Mouse (Mus musculus): ENCODE measurements around the gene Cdh4. TPM values are rescaled to one million over a fixed set of nuclear protein-coding genes. Genes with fewer than 3 reads are reported as not detected.

Gene Cdh4
- polyA plus RNA-seq, 1 experiment from 2014 or later = 66.6 TPM

DNA sequence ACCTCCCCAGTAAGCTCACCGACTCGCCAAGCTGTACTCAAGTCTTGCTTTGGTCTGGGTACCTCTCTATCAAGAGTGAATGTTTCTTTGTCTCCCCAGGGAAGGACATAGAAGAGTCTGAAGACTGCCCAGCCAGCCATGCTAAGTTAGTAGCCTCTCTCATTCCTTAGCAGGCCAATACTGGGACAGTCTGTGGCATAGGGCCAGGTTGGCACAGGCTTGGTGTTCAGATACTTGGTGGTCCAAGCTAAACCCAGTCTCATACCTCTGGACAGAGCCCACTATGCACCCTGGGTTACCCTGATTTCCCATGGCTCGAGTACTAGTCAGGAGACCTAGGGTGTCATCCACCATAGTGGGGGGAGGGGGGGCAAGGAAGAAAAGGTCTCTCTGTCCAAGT lies 1.1 kb upstream of the Cdh4 start:
- H3K36me3 ChIP-seq = no peaks in the 10 kb centered on the region
- no peak overlapping the region for H3K27ac ChIP-seq (replicated peaks)
- 74% methylated on average over 3 of the region's 3 CpGs for WGBS
- H3K4me1 ChIP-seq = peaks cover 34% of the 10 kb centered on the region
- ATAC-seq (replicated peaks) = no peak
- H3K27me3 ChIP-seq = no peaks in the 10 kb centered on the region
- H3K4me3 ChIP-seq = no peak overlapping the region
- H3K4me2 ChIP-seq (replicated peaks) = no peak overlapping the region
- H3K9me3 ChIP-seq = no peaks in the 10 kb centered on the region
- no peak overlapping the region for H3K9ac ChIP-seq (replicated peaks)

DNA sequence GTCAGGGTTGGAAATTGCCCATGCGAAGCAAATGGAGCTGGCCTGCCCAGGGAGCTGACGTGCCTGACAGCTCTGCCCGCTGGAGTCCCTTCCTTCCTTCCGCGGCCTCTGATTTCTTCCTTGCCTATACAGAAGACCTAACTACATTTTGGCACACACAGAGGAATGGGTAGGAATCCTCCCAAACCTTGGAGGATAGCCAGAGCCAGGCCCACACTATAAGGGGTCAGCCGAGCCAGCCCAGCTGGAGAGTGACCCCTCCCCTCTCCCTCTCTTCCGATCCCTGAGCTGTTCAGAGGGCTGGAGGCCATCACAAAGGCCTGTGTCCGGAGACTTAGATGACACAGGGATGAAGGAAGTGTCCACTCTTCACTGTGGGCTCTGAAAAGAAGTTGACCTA lies 514 bp upstream of the Cdh4 start:
- Histone ChIP-seq H3K9ac (replicated peaks) (peak overlapping the region; percentile 73), H3K9me3 (no peaks in the 10 kb centered on the region), H3K36me3 (no peaks in the 10 kb centered on the region), H3K27ac (replicated peaks) (peak overlapping the region; percentile 87), H3K4me3 (peak overlapping the region; percentile 75), H3K27me3 (no peaks in the 10 kb centered on the region), H3K4me1 (peaks cover 39% of the 10 kb centered on the region), H3K4me2 (replicated peaks) (peak overlapping the region; percentile 93)
- WGBS = 2% methylated on average over 8 of the region's 8 CpGs
- ATAC-seq (replicated peaks) = peak; percentile 41

GRCm38 (mm10) chr2:179442541-179443225 lies 452 bp downstream of the Cdh4 start:
- Histone ChIP-seq H3K27ac (replicated peaks) (peak overlapping the region; percentile 87), H3K4me1 (peaks cover 47% of the 10 kb centered on the region)
- WGBS = 0% methylated on average over 87 of the region's 95 CpGs

DNA sequence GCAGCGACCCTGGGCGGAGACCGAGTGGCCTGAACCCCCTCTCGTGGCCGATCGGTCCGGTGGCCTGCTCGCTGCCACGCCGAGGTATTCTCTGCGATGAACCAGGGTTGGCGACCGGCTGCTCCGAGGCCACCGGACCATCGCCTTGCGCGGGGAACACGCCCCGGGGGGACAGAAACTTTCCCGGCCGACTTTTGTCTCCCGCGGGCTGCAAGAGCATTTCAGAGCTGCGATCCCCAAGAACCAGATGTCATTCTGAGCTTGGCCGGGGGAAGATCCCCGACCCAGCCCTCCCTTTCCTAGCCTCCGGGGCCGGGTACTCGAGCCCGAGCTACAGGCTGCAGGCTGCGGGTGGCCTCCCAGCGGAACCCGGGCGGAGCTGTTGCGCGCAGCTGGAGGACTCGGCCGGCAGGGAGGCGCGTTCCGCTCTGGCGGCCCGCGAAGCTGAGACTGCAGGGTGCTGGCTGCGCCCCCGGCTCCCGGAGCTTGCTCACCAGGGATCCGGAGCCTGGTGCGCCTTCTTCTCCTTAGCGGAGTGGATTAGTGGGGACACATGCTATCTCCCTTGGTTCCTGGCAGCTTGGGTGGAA lies 1.1 kb downstream of the Cdh4 start:
- WGBS = under 1% methylated on average over 51 of the region's 51 CpGs

More at GRCm38 (mm10) chr2:179442541-179443225, 452 bp downstream of the Cdh4 start:
- peak overlapping the region; percentile 73 for H3K9ac ChIP-seq (replicated peaks)
- no peaks in the 10 kb centered on the region for H3K36me3 ChIP-seq
- no peaks in the 10 kb centered on the region for H3K27me3 ChIP-seq
- no peaks in the 10 kb centered on the region for H3K9me3 ChIP-seq
- H3K4me2 ChIP-seq (replicated peaks) = peak overlapping the region; percentile 93
- peak; percentile 66 for ATAC-seq (replicated peaks)
- H3K4me3 ChIP-seq = peak overlapping the region; percentile 75

GRCm38 (mm10) chr2:179443959-179444358 lies 1.7 kb downstream of the Cdh4 start:
- no peak for ATAC-seq (replicated peaks)
- H3K9me3 ChIP-seq = no peaks in the 10 kb centered on the region
- WGBS = 9% methylated on average over 11 of the region's 11 CpGs
- peak overlapping the region; percentile 87; the same call in 1 of the 2 replicates for H3K27ac ChIP-seq (replicated peaks)
- peak overlapping the region; percentile 73 for H3K9ac ChIP-seq (replicated peaks)
- H3K4me2 ChIP-seq (replicated peaks) = peak overlapping the region; percentile 93
- no peaks in the 10 kb centered on the region for H3K27me3 ChIP-seq
- peak overlapping the region; percentile 75 for H3K4me3 ChIP-seq
- H3K4me1 ChIP-seq = peaks cover 48% of the 10 kb centered on the region
- 0 out of 2 replicates have a peak, but pooled peaks cover 2% of the 10 kb centered on the region for H3K36me3 ChIP-seq

More for the DNA sequence above, 1.1 kb downstream of the Cdh4 start:
- no peaks in the 10 kb centered on the region for H3K9me3 ChIP-seq
- peak overlapping the region; percentile 87 for H3K27ac ChIP-seq (replicated peaks)
- ATAC-seq (replicated peaks) = peak; percentile 30; the same call in 1 of the 2 replicates
- no peaks in the 10 kb centered on the region for H3K27me3 ChIP-seq
- H3K36me3 ChIP-seq = no peaks in the 10 kb centered on the region
- H3K4me3 ChIP-seq = peak overlapping the region; percentile 75
- peaks cover 48% of the 10 kb centered on the region for H3K4me1 ChIP-seq
- peak overlapping the region; percentile 73 for H3K9ac ChIP-seq (replicated peaks)
- peak overlapping the region; percentile 93 for H3K4me2 ChIP-seq (replicated peaks)

GRCm38 (mm10) chr2:179448256-179448655 lies 6.0 kb downstream of the Cdh4 start:
- H3K4me1 ChIP-seq = peaks cover 35% of the 10 kb centered on the region
- no peaks in the 10 kb centered on the region for H3K9me3 ChIP-seq
- 0 out of 2 replicates have a peak, but pooled peaks cover 3% of the 10 kb centered on the region for H3K36me3 ChIP-seq
- H3K4me3 ChIP-seq = no peak overlapping the region
- no peak for ATAC-seq (replicated peaks)
- no peak overlapping the region for H3K9ac ChIP-seq (replicated peaks)
- H3K27me3 ChIP-seq = no peaks in the 10 kb centered on the region
- no peak overlapping the region for H3K27ac ChIP-seq (replicated peaks)
- 92% methylated on average over 4 of the region's 4 CpGs for WGBS
- H3K4me2 ChIP-seq (replicated peaks) = no peak overlapping the region

GRCm38 (mm10) chr2:179449018-179449417 lies 6.8 kb downstream of the Cdh4 start:
- Histone ChIP-seq H3K9me3 (no peaks in the 10 kb centered on the region), H3K27me3 (no peaks in the 10 kb centered on the region)
- no peak for ATAC-seq (replicated peaks)

GRCm38 (mm10) chr2:179459196-179459595 lies 17.0 kb downstream of the Cdh4 start:
- Histone ChIP-seq H3K9ac (replicated peaks) (no peak overlapping the region), H3K4me1 (no peaks in the 10 kb centered on the region), H3K36me3 (0 out of 2 replicates have a peak, but pooled peaks cover 7% of the 10 kb centered on the region), H3K4me3 (no peak overlapping the region), H3K9me3 (peaks cover 11% of the 10 kb centered on the region), H3K27me3 (no peaks in the 10 kb centered on the region), H3K27ac (replicated peaks) (no peak overlapping the region), H3K4me2 (replicated peaks) (no peak overlapping the region)
- ATAC-seq (replicated peaks) = no peak
- WGBS = 62% methylated on average over 4 of the region's 4 CpGs

More at GRCm38 (mm10) chr2:179449018-179449417, 6.8 kb downstream of the Cdh4 start:
- Histone ChIP-seq H3K27ac (replicated peaks) (no peak overlapping the region), H3K36me3 (0 out of 2 replicates have a peak, but pooled peaks cover 3% of the 10 kb centered on the region), H3K4me1 (peaks cover 28% of the 10 kb centered on the region), H3K9ac (replicated peaks) (no peak overlapping the region), H3K4me2 (replicated peaks) (no peak overlapping the region), H3K4me3 (no peak overlapping the region)
- 100% methylated on average over 1 of the region's 1 CpGs for WGBS

DNA sequence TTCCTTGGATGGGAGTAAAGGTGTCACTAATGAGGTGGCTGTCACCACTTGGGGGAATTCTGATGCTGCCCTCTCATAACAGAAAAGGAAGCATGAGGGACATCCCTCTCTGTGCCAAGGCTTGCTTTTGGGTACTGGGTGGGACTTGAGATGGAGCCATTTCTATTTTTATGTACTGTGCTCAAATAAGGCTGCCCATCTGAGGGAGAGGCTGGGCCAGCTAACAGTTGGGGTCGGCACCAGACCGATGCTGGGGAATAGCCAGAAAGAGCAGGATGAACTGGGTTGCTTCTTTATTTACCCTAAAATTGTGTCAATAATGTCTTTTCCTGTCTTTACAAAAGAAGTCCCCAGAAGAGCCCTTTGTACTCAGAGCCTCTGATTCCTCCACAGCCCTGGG lies 17.4 kb downstream of the Cdh4 start:
- Histone ChIP-seq H3K9ac (replicated peaks) (no peak overlapping the region), H3K27ac (replicated peaks) (no peak overlapping the region), H3K4me3 (no peak overlapping the region), H3K36me3 (0 out of 2 replicates have a peak, but pooled peaks cover 7% of the 10 kb centered on the region), H3K9me3 (peaks cover 11% of the 10 kb centered on the region), H3K4me1 (no peaks in the 10 kb centered on the region), H3K4me2 (replicated peaks) (no peak overlapping the region), H3K27me3 (no peaks in the 10 kb centered on the region)
- 87% methylated on average over 2 of the region's 2 CpGs for WGBS
- ATAC-seq (replicated peaks) = no peak

DNA sequence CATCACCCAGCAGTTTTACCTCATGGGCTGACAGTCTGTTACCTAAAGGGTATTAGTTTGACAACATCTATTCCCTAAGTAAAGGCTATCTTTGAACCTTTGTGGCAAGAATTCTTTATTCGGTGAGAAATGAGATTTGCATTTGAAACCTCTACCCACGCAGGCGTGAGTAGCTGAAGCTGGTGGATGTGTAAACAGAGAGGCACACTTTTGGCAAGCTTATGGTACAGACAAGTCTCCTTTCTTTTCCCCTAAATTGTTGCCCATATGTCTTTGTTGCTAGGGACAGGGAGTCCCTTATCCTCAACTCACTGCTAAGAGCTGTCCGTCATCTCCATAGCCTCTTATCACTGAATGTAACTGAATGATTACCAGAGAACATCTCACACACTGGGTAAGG lies 21.3 kb downstream of the Cdh4 start:
- 66% methylated on average over 4 of the region's 4 CpGs for WGBS
- Histone ChIP-seq H3K27ac (replicated peaks) (no peak overlapping the region), H3K4me2 (replicated peaks) (no peak overlapping the region), H3K27me3 (no peaks in the 10 kb centered on the region), H3K4me1 (peaks cover 12% of the 10 kb centered on the region), H3K4me3 (no peak overlapping the region), H3K36me3 (no peaks in the 10 kb centered on the region), H3K9ac (replicated peaks) (no peak overlapping the region), H3K9me3 (peaks cover 11% of the 10 kb centered on the region)
- ATAC-seq (replicated peaks) = no peak

GRCm38 (mm10) chr2:179467839-179468445 lies 25.7 kb downstream of the Cdh4 start:
- Histone ChIP-seq H3K27me3 (no peaks in the 10 kb centered on the region), H3K4me2 (replicated peaks) (no peak overlapping the region), H3K9me3 (no peaks in the 10 kb centered on the region), H3K4me3 (no peak overlapping the region), H3K4me1 (peaks cover 29% of the 10 kb centered on the region), H3K36me3 (no peaks in the 10 kb centered on the region), H3K9ac (replicated peaks) (no peak overlapping the region), H3K27ac (replicated peaks) (no peak overlapping the region)
- peak; percentile 60 for ATAC-seq (replicated peaks)
- 72% methylated on average over 8 of the region's 8 CpGs for WGBS

DNA sequence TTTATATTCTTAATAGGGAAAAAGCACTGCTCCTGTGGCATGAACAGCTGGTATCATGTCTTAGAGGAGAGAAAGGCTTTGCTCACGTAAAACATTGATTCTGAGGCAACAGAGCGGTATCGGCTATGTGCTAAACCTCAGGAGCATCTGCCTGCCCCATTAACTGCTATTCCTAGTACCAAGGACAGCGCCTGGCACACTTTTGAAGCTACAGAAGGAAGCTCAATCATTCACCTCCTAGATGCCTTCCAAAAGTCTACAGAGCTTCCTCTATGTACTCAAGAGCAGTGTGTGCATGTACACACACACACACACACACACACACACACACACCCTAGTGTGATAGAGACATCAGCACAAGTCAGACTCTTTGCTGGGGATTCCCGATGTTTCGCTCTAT lies 34.4 kb downstream of the Cdh4 start:
- WGBS = 84% methylated on average over 6 of the region's 6 CpGs
- H3K9me3 ChIP-seq = no peaks in the 10 kb centered on the region

More for the DNA sequence above, 34.4 kb downstream of the Cdh4 start:
- Histone ChIP-seq H3K4me1 (peaks cover 31% of the 10 kb centered on the region), H3K27ac (replicated peaks) (no peak overlapping the region), H3K9ac (replicated peaks) (no peak overlapping the region), H3K36me3 (no peaks in the 10 kb centered on the region), H3K27me3 (no peaks in the 10 kb centered on the region), H3K4me3 (no peak overlapping the region), H3K4me2 (replicated peaks) (no peak overlapping the region)
- no peak for ATAC-seq (replicated peaks)
